Mouse (Mus musculus): ENCODE data around the gene Ccdc121.

GRCm38 (mm10) chr1:181545044-181545772 lies 34.0 kb upstream of the Ccdc121 start:
- TF ChIP-seq GATA1 (IDR thresholded peaks at IDR 0.05; ENCODE audit: borderline replicate concordance, low read length) (no peak), CTCF (IDR thresholded peaks at IDR 0.05; ENCODE audit: low read depth, low read length) (peak; percentile 89), POLR2AphosphoS5 (IDR thresholded peaks at IDR 0.05; ENCODE audit: insufficient replicate concordance, low read depth, low read length) (no peak), TAL1 (conservative IDR thresholded peaks at IDR 0.05; ENCODE audit: low read depth, low read length) (no peak)
